Mouse (Mus musculus) lung, postnatal 0 days (tissue): ENCODE results near the gene Gm20388.

Source experiments
- CTCF ChIP-seq: IDR thresholded peaks from 2 replicates; pipeline ENCODE4 v1.5.1; 2016; ENCODE audit warnings: antibody characterized with exemption, mild to moderate bottlenecking
- EP300 ChIP-seq: IDR thresholded peaks from 2 replicates; pipeline ENCODE4 v1.6.1; 2016; ENCODE audit warnings: antibody characterized with exemption, mild to moderate bottlenecking, control low read depth

GRCm38 (mm10) chr8:120416173-120416521 lies 505.5 kb downstream of the Gm20388 start:
- TF ChIP-seq EP300 (no peak), CTCF (no peak)
